Mouse (Mus musculus) C2C12 (cell line): ENCODE results near the gene Rnf145. TPM values are rescaled to one million over a fixed set of nuclear protein-coding genes. Genes with fewer than 3 reads are reported as not detected.

Experiments
- H3K27me3 ChIP-seq: one replicate; pipeline ENCODE4 v1.6.1; 2011; ENCODE audit not compliant: control insufficient read depth, insufficient read depth, insufficient read length
- H3K36me3 ChIP-seq: one replicate; pipeline ENCODE4 v1.6.1; 2011; ENCODE audit not compliant: control insufficient read depth, insufficient read depth
- H3K4me3 ChIP-seq: one replicate; pipeline ENCODE4 v1.5.1; 2011; ENCODE audit warnings: mild to moderate bottlenecking, control low read depth; ENCODE audit not compliant: poor library complexity, insufficient read depth, severe bottlenecking
- H3K79me2 ChIP-seq: one replicate; pipeline ENCODE4 v1.6.1; 2011; ENCODE audit not compliant: control insufficient read depth, insufficient read depth
- H3K79me3 ChIP-seq: one replicate; pipeline ENCODE4 v1.6.1; 2011; ENCODE audit warnings: low read depth, control low read depth
- H3ac ChIP-seq: one replicate; pipeline ENCODE3; 2011; ENCODE audit warnings: low read depth; ENCODE audit not compliant: control insufficient read depth, insufficient read length
- CEBPB ChIP-seq: IDR thresholded peaks from one replicate; pipeline ENCODE4 v1.6.1; 2011; ENCODE audit warnings: low read depth, mild to moderate bottlenecking, control low read depth, moderate library complexity
- CTCF ChIP-seq: IDR thresholded peaks from one replicate; pipeline ENCODE4 v1.5.1; 2011; ENCODE audit not compliant: control insufficient read depth, insufficient read depth, insufficient read length
- FOSL1 ChIP-seq: IDR thresholded peaks from one replicate; pipeline ENCODE4 v1.8.0; 2011; ENCODE audit warnings: mild to moderate bottlenecking, low read length; ENCODE audit not compliant: poor library complexity, insufficient read depth, severe bottlenecking
- MAX ChIP-seq: IDR thresholded peaks from one replicate; pipeline ENCODE4 v1.6.1; 2011; ENCODE audit warnings: mild to moderate bottlenecking, control low read depth
- MYOD1 ChIP-seq: IDR thresholded peaks from one replicate; pipeline ENCODE4 v1.6.1; 2011; ENCODE audit warnings: low read depth; ENCODE audit not compliant: control insufficient read depth, insufficient read length
- MYOG ChIP-seq: IDR thresholded peaks from one replicate; pipeline ENCODE4 v1.6.1; 2011; ENCODE audit not compliant: control insufficient read depth, insufficient read length; ENCODE audit errors: extremely low read depth
- USF1 ChIP-seq: IDR thresholded peaks from one replicate; pipeline ENCODE4 v1.6.1; 2011; ENCODE audit warnings: low read depth, mild to moderate bottlenecking, control low read depth, moderate library complexity
- microRNA-seq: library from miRNA; unstranded; fragments of <30 nt; microRNA quantifications from one replicate; pipeline ENCODE4, GENCODE M21; 2019; ENCODE audit warnings: borderline microRNAs expressed
- polyA plus RNA-seq: library from polyadenylated mRNA; unstranded; fragments of >200 nt; fragmentation: generic; extraction: Trizol; gene quantifications from one replicate; pipeline ENCODE4 v1.2.1, GENCODE M21; 2012; ENCODE audit warnings: missing spikeins

Rnf145 gene
- polyA plus RNA-seq, 1 experiment, result 68.9 TPM

DNA sequence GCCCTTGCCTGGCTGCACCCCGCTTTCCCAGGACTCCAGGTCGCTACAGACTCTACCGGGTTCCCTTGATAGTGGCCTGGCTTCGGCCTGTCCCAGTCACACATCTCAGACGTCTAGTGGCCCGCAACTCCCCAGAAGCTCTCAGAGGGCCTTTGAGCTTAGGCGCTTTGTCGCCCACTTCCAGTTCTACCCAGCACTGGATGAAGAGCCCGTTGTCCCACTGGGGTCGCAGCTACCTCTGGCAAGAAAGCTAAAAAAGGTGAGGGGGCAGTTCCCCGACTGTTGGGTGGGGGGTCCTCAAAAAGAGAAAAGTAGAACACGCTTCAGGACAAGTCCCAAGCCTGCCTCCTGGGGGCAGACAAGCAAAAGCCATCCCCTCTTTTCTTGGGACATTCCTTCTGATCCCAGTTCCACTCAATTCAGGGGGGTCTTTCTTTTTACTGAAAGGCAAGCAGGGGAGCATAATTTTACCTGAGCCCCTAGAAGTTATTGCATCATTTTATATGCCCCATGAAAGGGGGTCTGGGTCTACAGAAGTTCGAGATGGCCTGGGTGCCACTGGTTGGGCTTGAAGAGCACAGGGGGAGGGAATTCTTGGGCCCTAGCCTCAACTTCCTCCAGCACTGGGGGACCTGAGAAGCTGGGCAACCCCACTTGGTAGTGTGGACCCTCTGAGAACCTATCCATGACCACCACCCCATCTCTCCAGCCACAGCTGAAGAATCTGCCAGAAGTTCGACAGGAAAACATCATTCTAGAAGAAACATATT lies 94.8 kb downstream of the Rnf145 start:
- Histone ChIP-seq H3ac (no peak overlapping the region), H3K27me3 (no peaks in the 10 kb centered on the region), H3K79me2 (peaks cover 10% of the 10 kb centered on the region), H3K79me3 (peaks cover 5% of the 10 kb centered on the region), H3K4me3 (no peak overlapping the region), H3K36me3 (no peaks in the 10 kb centered on the region)
- TF ChIP-seq MYOD1 (no peak), USF1 (no peak), FOSL1 (no peak), CEBPB (no peak), MAX (no peak), CTCF (no peak), MYOG (no peak)

Small RNA genes lying within 50 kb of the gene (microRNA-seq; reads per million reads assigned to microRNA genes)
- gene Gm22121, result not detected

Other genes with a start within 250 kb of the Rnf145 start
- gene Il12b, start 118.9 kb upstream of the Rnf145 start, polyA plus RNA-seq, result not detected
- 17.7 TPM for gene Ublcp1, start 48.5 kb upstream of the Rnf145 start, polyA plus RNA-seq
- 4.3 TPM for gene Ebf1, start 98.4 kb downstream of the Rnf145 start, polyA plus RNA-seq